Mouse (Mus musculus) liver, embryonic 12.5 days (tissue): ENCODE measurements around the gene Ugt1a2. TPM values are rescaled to one million over a fixed set of nuclear protein-coding genes. Genes with fewer than 3 reads are reported as not detected.

Source experiments
- ATAC-seq: fragments of 200-750 bp; cut with Nextera tagmentation; 2 replicates; pipeline ENCODE4 v1.8.0; 2017; ENCODE audit warnings: moderate number of reproducible peaks, mild to moderate bottlenecking, moderate library complexity
- H3K27ac ChIP-seq: fragments of 300-500 bp; sonication (generic); 2 replicates; pipeline ENCODE4 v1.5.1; 2016; ENCODE audit warnings: mild to moderate bottlenecking
- H3K27me3 ChIP-seq: fragments of 300-500 bp; sonication (generic); replicated peaks from 2 replicates; pipeline ENCODE4 v1.6.1; 2016; ENCODE audit warnings: mild to moderate bottlenecking, moderate library complexity
- H3K36me3 ChIP-seq: fragments of 300-500 bp; sonication (generic); 2 replicates; pipeline ENCODE4 v1.6.1; 2016; ENCODE audit warnings: mild to moderate bottlenecking, moderate library complexity
- H3K4me1 ChIP-seq: fragments of 300-500 bp; sonication (generic); 2 replicates; pipeline ENCODE4 v1.6.1; 2016
- H3K4me2 ChIP-seq: fragments of 300-500 bp; sonication (generic); 2 replicates; pipeline ENCODE4 v1.6.1; 2016; ENCODE audit warnings: mild to moderate bottlenecking, moderate library complexity
- H3K4me3 ChIP-seq: fragments of 300-500 bp; sonication (generic); 2 replicates; pipeline ENCODE4 v1.5.1; 2016; ENCODE audit warnings: mild to moderate bottlenecking, moderate library complexity
- H3K9ac ChIP-seq: fragments of 300-500 bp; sonication (generic); 2 replicates; pipeline ENCODE4 v1.6.1; 2016; ENCODE audit warnings: mild to moderate bottlenecking, moderate library complexity
- H3K9me3 ChIP-seq: fragments of 300-500 bp; sonication (generic); replicated peaks from 2 replicates; pipeline ENCODE4 v1.6.1; 2016; ENCODE audit warnings: mild to moderate bottlenecking, moderate library complexity
- WGBS: fragments of 180-500 bp; shearing (Covaris S2); methylation state at CpG from one replicate; pipeline ENCODE4 v1.1.7; 2016; ENCODE audit not compliant: insufficient replicate concordance; 5-methylcytosine and 5-hydroxymethylcytosine counted together
- polyA plus RNA-seq: library from polyadenylated mRNA; unstranded; fragments of >200 nt; fragmentation: Nextera tagmentation; extraction: Ambion mirVana; gene quantifications from 2 replicates; pipeline ENCODE4 v1.2.1, GENCODE M21; 2016

Gene Ugt1a2
- polyA plus RNA-seq, 1 experiment from 2014 or later = not detected

DNA sequence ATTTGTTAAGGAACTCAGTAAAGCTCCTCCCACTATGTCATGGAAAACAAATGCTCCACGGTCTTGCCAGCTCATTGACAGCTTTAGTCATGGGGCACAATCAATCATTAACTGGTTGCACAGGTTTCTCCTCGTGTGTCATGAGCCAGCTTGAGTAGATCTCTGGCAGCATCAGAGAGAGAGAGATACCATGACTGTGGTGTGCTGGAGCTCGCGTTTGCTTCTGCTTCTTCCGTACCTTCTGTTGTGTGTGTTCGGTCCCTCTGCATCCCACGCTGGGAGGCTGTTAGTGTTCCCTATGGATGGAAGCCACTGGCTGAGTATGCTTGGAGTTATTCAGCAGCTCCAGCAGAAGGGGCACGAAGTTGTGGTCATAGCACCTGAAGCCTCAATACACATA, 11.4 kb downstream of the Ugt1a2 start, which contains the start of gene Ugt1a1:
Ugt1a1 (plus strand) TSS at position 148 of the 400 bp plus-strand sequence.
- no peaks in the 10 kb centered on the region for H3K27me3 ChIP-seq
- WGBS = 54% methylated on average over 8 of the region's 8 CpGs
- H3K4me1 ChIP-seq = peaks cover 18% of the 10 kb centered on the region
- no peaks in the 10 kb centered on the region for H3K36me3 ChIP-seq
- no peak within 1 kb of the TSS for H3K9ac ChIP-seq
- H3K27ac ChIP-seq = no peak within 1 kb of the TSS
- H3K9me3 ChIP-seq = peaks cover 46% of the 10 kb centered on the region
- H3K4me2 ChIP-seq = no peak within 1 kb of the TSS
- no peak for ATAC-seq
- H3K4me3 ChIP-seq = no peak within 1 kb of the TSS

DNA sequence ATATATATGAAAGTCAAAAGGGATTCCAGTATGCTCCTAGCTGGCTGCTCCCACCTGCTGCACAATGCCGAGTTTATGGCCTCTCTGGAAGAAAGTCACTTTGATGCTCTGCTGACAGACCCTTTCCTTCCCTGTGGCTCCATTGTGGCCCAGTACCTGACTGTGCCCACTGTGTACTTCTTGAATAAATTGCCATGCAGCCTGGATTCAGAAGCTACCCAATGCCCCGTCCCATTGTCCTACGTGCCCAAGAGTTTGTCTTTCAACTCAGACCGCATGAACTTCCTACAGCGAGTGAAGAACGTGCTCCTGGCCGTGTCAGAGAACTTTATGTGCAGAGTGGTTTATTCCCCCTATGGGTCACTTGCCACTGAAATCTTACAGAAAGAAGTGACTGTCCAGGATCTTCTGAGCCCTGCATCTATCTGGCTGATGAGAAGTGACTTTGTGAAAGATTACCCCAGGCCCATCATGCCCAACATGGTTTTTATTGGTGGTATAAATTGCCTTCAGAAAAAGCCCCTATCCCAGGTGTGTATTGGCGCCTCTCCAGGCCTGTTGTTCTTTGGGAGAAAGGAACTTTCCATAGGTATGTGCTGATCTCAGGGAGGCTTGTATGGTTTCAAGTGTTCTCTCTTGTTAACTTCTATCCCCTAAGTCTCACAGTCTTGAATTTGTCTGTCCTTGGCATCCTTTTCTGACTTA, 12.1 kb downstream of the Ugt1a2 start:
- Histone ChIP-seq H3K9ac (no peak overlapping the region), H3K9me3 (peaks cover 53% of the 10 kb centered on the region), H3K27me3 (no peaks in the 10 kb centered on the region), H3K4me1 (peaks cover 11% of the 10 kb centered on the region), H3K36me3 (no peaks in the 10 kb centered on the region), H3K4me3 (no peak overlapping the region), H3K27ac (no peak overlapping the region), H3K4me2 (no peak overlapping the region)
- whole genome bisulfite sequencing = 51% methylated on average over 8 of the region's 8 CpGs
- ATAC-seq = no peak

DNA sequence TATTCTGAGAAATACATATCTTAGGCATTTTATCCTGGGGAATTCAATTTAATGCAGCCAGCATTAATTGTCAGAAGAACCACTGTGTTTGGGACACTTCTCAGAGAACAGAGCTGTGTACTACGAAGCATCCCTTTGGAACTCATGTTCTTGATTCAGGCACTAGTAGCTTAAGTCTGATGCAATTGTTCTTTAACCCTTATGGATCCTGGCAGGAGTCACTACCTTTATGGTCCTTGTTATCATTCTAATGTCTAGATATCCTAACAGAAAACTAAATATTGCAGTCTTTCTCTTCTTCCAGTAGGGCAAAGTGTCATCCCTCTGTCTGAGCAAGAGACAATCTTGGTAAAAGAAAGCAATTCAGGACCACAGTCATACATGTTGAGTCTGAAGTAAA, 12.7 kb downstream of the Ugt1a2 start:
- Histone ChIP-seq H3K4me2 (no peak overlapping the region), H3K27ac (no peak overlapping the region), H3K27me3 (no peaks in the 10 kb centered on the region), H3K4me1 (peaks cover 6% of the 10 kb centered on the region; the same call in 1 of the 2 replicates), H3K9ac (no peak overlapping the region), H3K36me3 (no peaks in the 10 kb centered on the region), H3K9me3 (peaks cover 55% of the 10 kb centered on the region), H3K4me3 (no peak overlapping the region)
- no peak for ATAC-seq
- WGBS = 56% methylated on average over 1 of the region's 1 CpGs

DNA sequence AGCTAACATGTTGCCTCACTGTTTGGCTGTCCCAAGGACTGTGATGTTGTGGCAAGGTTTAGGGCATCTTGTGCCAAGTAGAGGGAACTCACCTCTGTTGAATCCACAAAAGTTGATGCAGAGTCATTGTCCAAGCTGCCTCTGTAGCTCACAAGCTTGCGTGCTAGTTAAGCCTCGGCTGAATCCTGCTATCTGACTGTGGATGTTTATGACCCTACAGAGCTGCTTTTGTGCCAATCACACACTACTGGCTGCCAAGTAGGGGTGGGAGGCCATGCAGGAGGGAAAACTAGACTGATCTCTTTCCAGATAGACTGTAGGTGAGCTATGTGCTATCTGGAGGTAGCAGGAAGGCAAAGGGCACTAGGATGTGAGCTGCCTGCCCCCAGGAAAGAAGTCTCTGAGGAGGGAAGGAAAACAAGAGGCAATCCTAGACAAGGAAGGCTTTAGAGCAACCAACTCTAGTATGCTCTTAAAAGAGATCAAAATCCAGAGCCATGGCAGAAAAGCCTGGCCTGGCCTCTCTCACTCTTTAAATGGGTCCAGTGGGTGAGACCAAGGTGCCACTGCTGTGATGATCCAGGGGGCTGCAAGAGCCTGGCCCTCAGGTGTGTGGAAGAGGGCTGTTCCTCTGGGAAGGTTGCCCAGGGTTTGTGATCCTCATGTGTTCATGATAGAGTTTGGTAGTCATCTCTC, 13.5 kb downstream of the Ugt1a2 start:
- Histone ChIP-seq H3K4me3 (no peak overlapping the region), H3K27ac (no peak overlapping the region), H3K9me3 (peaks cover 55% of the 10 kb centered on the region), H3K4me1 (no peaks in the 10 kb centered on the region), H3K27me3 (no peaks in the 10 kb centered on the region), H3K9ac (no peak overlapping the region), H3K36me3 (no peaks in the 10 kb centered on the region), H3K4me2 (no peak overlapping the region)
- peak; percentile 9; the same call in 1 of the 2 replicates for ATAC-seq
- WGBS = 65% methylated on average over 2 of the region's 2 CpGs

DNA sequence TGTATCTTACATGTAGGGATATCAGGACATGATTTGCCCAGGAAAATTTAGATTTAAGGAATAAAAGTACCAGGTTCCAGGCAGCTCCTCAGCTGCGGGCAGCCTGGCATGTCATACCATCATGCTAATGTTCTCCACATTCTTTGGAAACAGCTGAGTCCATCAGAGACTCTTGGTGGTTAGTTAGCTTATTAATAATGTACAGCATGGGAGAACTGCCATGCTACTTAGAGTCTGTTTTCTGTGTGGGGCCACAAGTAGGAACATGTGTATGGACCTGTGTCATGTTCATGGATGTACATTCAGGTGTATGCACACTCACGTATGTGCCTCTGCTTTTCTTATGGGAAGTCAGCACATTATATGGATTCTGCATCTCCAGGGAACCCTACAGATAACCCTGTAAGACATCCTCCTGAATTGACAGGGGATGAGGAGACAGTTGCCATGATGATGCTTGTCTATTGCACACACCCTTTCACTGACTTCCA, 14.1 kb downstream of the Ugt1a2 start:
- no peak overlapping the region for H3K4me3 ChIP-seq
- WGBS = 62% methylated on average over 2 of the region's 2 CpGs
- H3K4me2 ChIP-seq = no peak overlapping the region

DNA sequence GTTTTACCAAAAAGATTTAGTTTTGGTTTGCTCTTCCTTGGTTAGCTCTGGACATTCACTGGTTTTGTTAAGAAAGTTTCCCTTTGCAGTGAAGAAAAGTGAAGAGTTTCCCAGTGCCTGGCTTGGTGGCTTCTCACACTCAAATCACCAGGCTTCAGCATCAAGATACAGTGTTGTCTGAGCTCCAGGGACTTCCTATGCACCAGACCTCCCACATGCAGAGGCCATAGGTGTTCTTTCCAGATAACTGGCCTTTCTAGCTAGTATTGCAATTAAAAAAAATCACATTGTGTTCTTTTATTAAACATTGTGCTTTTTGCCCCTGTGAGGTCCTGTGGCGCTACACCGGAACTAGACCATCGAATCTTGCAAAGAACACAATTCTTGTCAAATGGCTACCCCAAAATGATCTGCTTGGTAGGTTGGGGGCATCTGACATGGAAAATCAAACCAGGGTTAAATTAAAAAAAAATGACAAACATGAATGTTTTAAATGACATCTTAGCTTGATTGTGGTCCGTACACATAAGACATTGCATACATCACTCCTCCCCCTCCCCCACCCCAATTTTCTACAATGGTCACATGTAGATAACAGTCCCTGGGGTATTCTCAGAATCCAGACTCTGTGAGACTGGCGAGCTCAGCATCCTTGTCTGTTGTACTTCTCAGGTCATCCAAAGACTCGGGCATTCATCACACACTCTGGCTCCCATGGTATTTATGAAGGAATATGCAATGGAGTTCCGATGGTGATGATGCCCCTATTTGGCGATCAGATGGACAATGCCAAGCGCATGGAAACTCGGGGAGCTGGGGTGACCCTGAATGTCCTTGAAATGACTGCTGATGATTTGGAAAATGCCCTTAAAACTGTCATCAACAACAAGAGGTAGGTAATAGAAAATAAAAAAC, 15.3 kb downstream of the Ugt1a2 start:
- no peaks in the 10 kb centered on the region for H3K4me1 ChIP-seq
- no peaks in the 10 kb centered on the region for H3K27me3 ChIP-seq
- no peak overlapping the region for H3K4me2 ChIP-seq
- H3K36me3 ChIP-seq = no peaks in the 10 kb centered on the region
- no peak overlapping the region for H3K9ac ChIP-seq
- 57% methylated on average over 10 of the region's 10 CpGs for WGBS
- ATAC-seq = no peak
- H3K4me3 ChIP-seq = no peak overlapping the region
- H3K9me3 ChIP-seq = peaks cover 55% of the 10 kb centered on the region
- H3K27ac ChIP-seq = no peak overlapping the region

More for the DNA sequence above, 14.1 kb downstream of the Ugt1a2 start:
- Histone ChIP-seq H3K36me3 (no peaks in the 10 kb centered on the region), H3K9ac (no peak overlapping the region), H3K4me1 (no peaks in the 10 kb centered on the region), H3K27me3 (no peaks in the 10 kb centered on the region), H3K9me3 (peaks cover 55% of the 10 kb centered on the region), H3K27ac (no peak overlapping the region)
- no peak for ATAC-seq

DNA sequence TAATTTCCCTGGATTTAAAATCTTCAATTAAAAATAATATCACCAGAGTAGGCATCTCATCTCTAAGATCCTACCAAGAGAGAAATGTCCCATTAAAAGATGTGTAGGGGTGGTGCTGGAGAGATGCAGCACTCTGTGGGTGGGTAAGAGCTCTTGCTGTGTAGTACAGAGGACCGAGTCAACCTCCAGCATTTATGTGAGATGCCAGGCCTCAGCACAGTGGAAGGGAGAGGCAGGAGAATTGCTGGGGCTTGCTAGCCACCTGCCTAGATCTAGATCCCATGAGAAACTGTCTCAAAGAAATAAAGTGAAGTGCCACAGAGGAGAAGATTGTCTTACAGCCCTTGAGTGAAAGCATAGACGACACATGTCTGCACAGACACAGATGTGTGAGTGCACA, 16.1 kb downstream of the Ugt1a2 start:
- Histone ChIP-seq H3K4me3 (no peak overlapping the region), H3K9me3 (peaks cover 55% of the 10 kb centered on the region), H3K4me2 (no peak overlapping the region), H3K9ac (no peak overlapping the region), H3K27ac (no peak overlapping the region), H3K36me3 (no peaks in the 10 kb centered on the region), H3K27me3 (no peaks in the 10 kb centered on the region), H3K4me1 (no peaks in the 10 kb centered on the region)
- no peak for ATAC-seq
- 45% methylated on average over 2 of the region's 2 CpGs for WGBS

DNA sequence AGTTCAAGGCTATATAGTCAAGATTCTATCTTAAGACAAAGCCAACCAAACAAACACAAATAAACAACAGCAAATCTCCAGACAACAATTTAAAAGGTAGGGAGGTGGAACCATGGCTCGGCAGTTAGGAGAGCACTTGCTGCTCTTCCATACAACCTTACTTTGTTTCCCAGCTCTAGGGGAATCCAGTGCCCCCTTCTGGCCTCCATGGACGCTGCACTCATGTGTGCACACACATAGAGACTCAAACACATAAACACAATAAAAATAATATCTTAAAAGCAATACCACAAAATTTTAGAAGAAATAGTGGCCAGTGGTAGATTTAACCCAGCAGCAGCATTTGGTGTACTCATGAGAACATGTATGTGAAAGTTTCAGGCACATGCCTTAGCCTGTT, 16.7 kb downstream of the Ugt1a2 start:
- no peaks in the 10 kb centered on the region for H3K4me1 ChIP-seq
- WGBS = 47% methylated on average over 2 of the region's 2 CpGs
- H3K9ac ChIP-seq = no peak overlapping the region
- H3K27ac ChIP-seq = no peak overlapping the region
- H3K4me3 ChIP-seq = no peak overlapping the region
- H3K4me2 ChIP-seq = no peak overlapping the region
- peaks cover 50% of the 10 kb centered on the region for H3K9me3 ChIP-seq
- no peaks in the 10 kb centered on the region for H3K27me3 ChIP-seq
- H3K36me3 ChIP-seq = no peaks in the 10 kb centered on the region
- ATAC-seq = no peak

DNA sequence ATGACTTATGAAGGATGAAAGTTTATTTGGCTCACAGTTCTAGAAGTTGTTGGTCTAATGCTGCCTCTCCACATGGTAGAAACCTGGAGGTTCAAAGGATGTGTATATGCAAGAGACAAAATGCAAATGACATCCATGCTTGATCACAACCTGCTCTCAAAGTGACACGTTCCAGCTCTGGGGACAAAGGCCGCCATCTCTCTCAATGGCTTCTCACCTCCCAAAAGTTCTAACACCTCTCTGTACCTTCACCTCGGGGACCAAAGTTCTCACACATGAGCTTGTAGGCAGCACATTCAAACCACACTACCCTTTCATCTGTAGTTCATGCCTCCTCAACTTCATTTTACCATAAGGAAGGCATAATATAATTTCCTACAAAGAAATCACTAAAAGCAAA, 17.2 kb downstream of the Ugt1a2 start:
- Histone ChIP-seq H3K4me1 (no peaks in the 10 kb centered on the region), H3K9ac (no peak overlapping the region), H3K4me3 (no peak overlapping the region), H3K36me3 (no peaks in the 10 kb centered on the region), H3K27me3 (no peaks in the 10 kb centered on the region), H3K27ac (no peak overlapping the region), H3K9me3 (peaks cover 46% of the 10 kb centered on the region), H3K4me2 (no peak overlapping the region)
- ATAC-seq = no peak
- 28% methylated on average over 3 of the region's 3 CpGs for WGBS

DNA sequence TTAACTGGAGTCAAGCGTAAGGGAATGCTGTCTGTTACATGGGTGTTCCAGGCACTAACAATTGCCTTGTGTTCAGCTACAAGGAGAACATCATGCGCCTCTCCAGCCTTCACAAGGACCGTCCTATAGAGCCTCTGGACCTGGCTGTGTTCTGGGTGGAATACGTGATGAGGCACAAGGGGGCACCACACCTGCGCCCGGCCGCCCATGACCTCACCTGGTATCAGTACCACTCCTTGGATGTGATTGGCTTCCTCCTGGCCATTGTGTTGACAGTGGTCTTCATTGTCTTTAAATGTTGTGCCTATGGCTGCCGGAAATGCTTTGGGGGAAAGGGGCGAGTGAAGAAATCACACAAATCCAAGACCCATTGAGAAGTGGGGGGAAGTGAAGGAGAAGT, 17.6 kb downstream of the Ugt1a2 start:
- no peak overlapping the region for H3K4me3 ChIP-seq
- no peak overlapping the region for H3K9ac ChIP-seq
- ATAC-seq = no peak
- H3K4me1 ChIP-seq = no peaks in the 10 kb centered on the region
- no peak overlapping the region for H3K27ac ChIP-seq
- no peaks in the 10 kb centered on the region for H3K36me3 ChIP-seq
- H3K9me3 ChIP-seq = peaks cover 41% of the 10 kb centered on the region
- WGBS = 61% methylated on average over 9 of the region's 9 CpGs
- no peaks in the 10 kb centered on the region for H3K27me3 ChIP-seq
- H3K4me2 ChIP-seq = no peak overlapping the region

DNA sequence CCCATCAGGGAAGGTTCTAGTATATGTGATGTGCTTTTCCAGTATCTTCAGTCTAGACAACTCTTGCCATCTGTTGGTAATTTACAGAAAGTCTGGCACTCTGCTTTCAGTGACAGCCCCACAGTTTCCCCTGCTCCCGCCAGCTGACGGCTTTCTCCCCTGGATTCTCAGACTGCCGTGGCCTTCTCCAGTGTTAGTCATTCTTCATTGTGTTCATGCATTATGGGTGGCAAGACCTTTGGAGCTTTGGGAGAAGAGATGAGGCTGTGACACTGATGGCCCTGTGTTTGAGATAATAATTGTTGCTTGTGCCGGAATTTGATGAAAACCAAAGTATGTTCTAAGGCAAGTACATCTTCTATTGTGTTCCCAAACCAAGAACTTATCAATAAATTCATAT, 18.2 kb downstream of the Ugt1a2 start:
- 40% methylated on average over 4 of the region's 4 CpGs for WGBS
- peaks cover 36% of the 10 kb centered on the region for H3K9me3 ChIP-seq

DNA sequence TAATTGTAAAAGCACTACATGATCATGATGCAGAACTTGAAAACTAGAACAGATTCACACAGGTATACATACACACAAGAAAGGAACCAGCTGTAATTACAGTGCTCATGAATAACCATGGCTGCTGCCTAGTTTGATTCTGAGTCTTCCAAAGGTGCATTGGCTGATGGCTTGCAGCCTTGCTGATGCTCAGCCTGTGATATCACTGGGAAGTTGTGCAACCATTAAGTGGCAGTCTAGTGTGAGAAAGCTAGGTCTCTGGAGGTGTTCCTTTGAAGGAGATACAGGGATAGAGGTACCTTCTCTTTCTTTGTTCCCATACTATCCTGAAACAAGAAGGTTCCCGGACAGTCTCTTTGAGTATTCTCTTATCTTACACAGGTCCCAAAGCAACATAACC, 18.7 kb downstream of the Ugt1a2 start:
- no peak for ATAC-seq
- WGBS = 15% methylated on average over 1 of the region's 1 CpGs
- H3K27ac ChIP-seq = no peak overlapping the region
- no peaks in the 10 kb centered on the region for H3K36me3 ChIP-seq
- peaks cover 31% of the 10 kb centered on the region for H3K9me3 ChIP-seq
- H3K27me3 ChIP-seq = no peaks in the 10 kb centered on the region
- H3K4me3 ChIP-seq = no peak overlapping the region
- H3K4me1 ChIP-seq = no peaks in the 10 kb centered on the region
- no peak overlapping the region for H3K4me2 ChIP-seq
- H3K9ac ChIP-seq = no peak overlapping the region

More for the DNA sequence above, 18.2 kb downstream of the Ugt1a2 start:
- H3K4me3 ChIP-seq = no peak overlapping the region
- no peaks in the 10 kb centered on the region for H3K4me1 ChIP-seq
- no peak overlapping the region for H3K27ac ChIP-seq
- H3K27me3 ChIP-seq = no peaks in the 10 kb centered on the region
- H3K4me2 ChIP-seq = no peak overlapping the region
- H3K9ac ChIP-seq = no peak overlapping the region
- no peak for ATAC-seq
- H3K36me3 ChIP-seq = no peaks in the 10 kb centered on the region
